Mouse (Mus musculus) liver, adult 2 months (tissue): ENCODE data around the gene Cpa5. TPM values are rescaled to one million over a fixed set of nuclear protein-coding genes. Genes with fewer than 3 reads are reported as not detected.

Source experiments
- DNase-seq: peaks from one replicate; pipeline ENCODE4 v3.0.0-alpha.2; 2011; ENCODE audit warnings: low read depth, low spot score; ENCODE audit errors: extremely low read depth
- H3K27ac ChIP-seq: fragments of 200-500 bp; replicated peaks from 2 replicates; pipeline ENCODE4 v1.5.1; 2012; ENCODE audit warnings: low read depth, mild to moderate bottlenecking, control low read depth, inconsistent platforms, low read length; ENCODE audit not compliant: insufficient read depth
- H3K27me3 ChIP-seq: fragments of 200-500 bp; 2 replicates; pipeline ENCODE4 v1.6.1; 2012; ENCODE audit warnings: mild to moderate bottlenecking, moderate library complexity, low read length, inconsistent platforms; ENCODE audit not compliant: control insufficient read depth, insufficient read depth
- H3K36me3 ChIP-seq: fragments of 200-500 bp; 2 replicates; pipeline ENCODE4 v1.6.1; 2012; ENCODE audit warnings: low read length, inconsistent platforms; ENCODE audit not compliant: control insufficient read depth, insufficient read depth
- H3K4me1 ChIP-seq: fragments of 200-500 bp; 2 replicates; pipeline ENCODE4 v1.6.1; 2011; ENCODE audit warnings: low read length; ENCODE audit not compliant: control insufficient read depth, insufficient read depth
- H3K4me3 ChIP-seq: fragments of 200-500 bp; 2 replicates; pipeline ENCODE4 v1.5.1; 2011; ENCODE audit warnings: low read depth, mild to moderate bottlenecking, control low read depth, low read length, moderate library complexity; ENCODE audit not compliant: insufficient read depth
- H3K79me2 ChIP-seq: fragments of 200-500 bp; 2 replicates; pipeline ENCODE4 v1.6.1; 2012; ENCODE audit warnings: inconsistent platforms, mild to moderate bottlenecking, low read length, moderate library complexity; ENCODE audit not compliant: control insufficient read depth, insufficient read depth
- H3K9ac ChIP-seq: fragments of 200-500 bp; 2 replicates; pipeline ENCODE4 v1.6.1; 2012; ENCODE audit warnings: low read depth, mild to moderate bottlenecking, control low read depth, inconsistent platforms, low read length
- CTCF ChIP-seq: fragments of 200-500 bp; IDR thresholded peaks from 2 replicates; pipeline ENCODE4 v1.5.1; 2011; ENCODE audit warnings: low read depth, low read length, control low read depth
- POLR2A ChIP-seq: fragments of 200-500 bp; IDR thresholded peaks from 2 replicates; pipeline ENCODE4 v1.6.1; 2011; ENCODE audit warnings: low read length, control low read depth; ENCODE audit not compliant: insufficient read depth; ENCODE audit errors: extremely low read depth
- WGBS: fragments of 180-500 bp; shearing (Covaris S2); methylation state at CpG from one replicate; pipeline ENCODE4 v1.1.7; 2018; 5-methylcytosine and 5-hydroxymethylcytosine counted together
- polyA plus RNA-seq: library from polyadenylated mRNA; depleted of rRNA; stranded (reverse); fragments of >200 nt; gene quantifications from 2 replicates; pipeline ENCODE4 v1.2.3, GENCODE M21; 2012
- total RNA-seq: library from RNA; depleted of rRNA; stranded (reverse); fragments of >200 nt; gene quantifications from 2 replicates; pipeline ENCODE4 v1.2.3, GENCODE M21; 2014

The Cpa5 gene
- total and polyA plus RNA-seq, 2 experiments = not detected

DNA sequence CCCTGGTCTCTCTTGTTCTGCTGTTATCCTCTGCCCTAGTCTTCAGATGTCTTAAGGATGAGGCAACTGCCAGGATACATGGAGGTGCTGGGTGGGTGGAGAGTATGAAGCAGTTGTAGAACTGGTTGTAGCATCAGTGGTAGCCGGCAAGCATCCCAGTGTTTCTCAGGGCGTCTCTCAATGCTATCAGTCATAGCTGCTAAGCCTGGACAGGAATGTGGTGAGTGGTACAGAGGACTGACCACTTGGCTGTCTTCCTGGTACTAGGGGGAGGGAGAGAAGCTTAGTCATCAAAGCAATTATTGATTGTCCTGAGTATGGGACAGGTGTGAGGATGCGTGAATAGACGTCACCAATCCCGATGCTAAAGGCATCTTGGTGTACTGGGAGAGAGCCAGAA, 40.8 kb upstream of the Cpa5 start:
- no peak for DNase-seq
- Histone ChIP-seq H3K9ac (no peak overlapping the region), H3K27me3 (no peaks in the 10 kb centered on the region), H3K4me3 (no peak overlapping the region), H3K4me1 (peaks cover 7% of the 10 kb centered on the region; the same call in 1 of the 2 replicates), H3K79me2 (no peaks in the 10 kb centered on the region), H3K36me3 (no peaks in the 10 kb centered on the region), H3K27ac (no peak overlapping the region)
- WGBS = 78% methylated on average over 5 of the region's 5 CpGs
- no peak for TF ChIP-seq CTCF
- TF ChIP-seq POLR2A = no peak

DNA sequence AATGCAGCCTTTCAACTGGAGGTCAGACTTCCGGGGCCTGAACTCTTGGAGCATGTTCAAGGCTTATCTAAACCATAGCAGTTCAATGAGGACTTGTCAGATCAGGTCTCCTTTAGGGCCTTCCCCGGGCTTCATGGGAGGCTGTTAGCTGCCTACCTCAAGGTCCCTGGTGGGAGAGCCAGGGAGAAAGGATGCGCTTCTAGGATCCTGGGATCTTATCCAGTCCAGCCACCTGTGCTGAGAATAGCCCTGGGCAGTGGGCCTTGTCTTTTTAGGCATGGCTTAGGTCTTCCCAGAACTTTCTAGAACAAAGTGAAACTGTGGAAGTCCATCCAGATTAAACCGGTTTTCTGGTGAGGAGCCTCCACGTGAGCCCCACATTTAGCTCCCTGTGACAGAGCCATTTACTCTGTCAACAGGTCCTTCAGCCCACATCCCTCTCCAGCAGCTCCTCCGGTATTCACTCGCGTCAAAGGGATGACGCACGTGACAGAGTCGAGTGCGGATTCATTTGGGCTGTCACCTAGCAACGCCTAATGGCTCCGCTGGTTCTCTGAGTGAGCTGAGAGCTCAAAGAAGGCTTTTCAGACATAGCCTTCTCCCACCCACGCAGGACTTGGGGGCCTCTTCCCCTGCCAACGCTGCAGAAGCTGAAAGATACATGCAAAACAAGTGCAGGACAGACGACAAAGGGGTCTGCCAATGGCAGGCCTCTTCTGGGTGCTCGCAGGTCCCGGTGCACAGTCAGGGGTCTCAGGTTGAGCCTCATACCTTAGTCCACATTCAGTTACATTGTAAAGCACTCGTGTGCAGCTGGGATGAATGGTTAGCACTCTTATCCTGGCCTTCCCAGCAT, 38.1 kb upstream of the Cpa5 start:
- no peak for DNase-seq
- H3K9ac ChIP-seq = no peak overlapping the region

GRCm38 (mm10) chr6:30573380-30573779, 37.4 kb upstream of the Cpa5 start:
- WGBS = 78% methylated on average over 5 of the region's 5 CpGs
- no peaks in the 10 kb centered on the region for H3K79me2 ChIP-seq
- TF ChIP-seq POLR2A = no peak
- no peak for TF ChIP-seq CTCF
- no peaks in the 10 kb centered on the region for H3K27me3 ChIP-seq
- no peaks in the 10 kb centered on the region for H3K36me3 ChIP-seq
- no peak overlapping the region for H3K27ac ChIP-seq
- H3K4me1 ChIP-seq = no peaks in the 10 kb centered on the region
- no peak overlapping the region for H3K4me3 ChIP-seq
- DNase-seq = no peak
- no peak overlapping the region for H3K9ac ChIP-seq

More for the DNA sequence above, 38.1 kb upstream of the Cpa5 start:
- Histone ChIP-seq H3K27ac (no peak overlapping the region), H3K79me2 (no peaks in the 10 kb centered on the region), H3K4me1 (no peaks in the 10 kb centered on the region), H3K27me3 (no peaks in the 10 kb centered on the region), H3K4me3 (no peak overlapping the region), H3K36me3 (no peaks in the 10 kb centered on the region)
- 79% methylated on average over 20 of the region's 20 CpGs for WGBS
- TF ChIP-seq CTCF = no peak
- TF ChIP-seq POLR2A = no peak

- Histone ChIP-seq H3K27ac (no peak overlapping the region), H3K79me2 (no peaks in the 10 kb centered on the region), H3K27me3 (no peaks in the 10 kb centered on the region), H3K4me1 (no peaks in the 10 kb centered on the region), H3K36me3 (no peaks in the 10 kb centered on the region), H3K9ac (no peak overlapping the region), H3K4me3 (no peak overlapping the region)
- WGBS = 100% methylated on average over 1 of the region's 1 CpGs
- TF ChIP-seq POLR2A = no peak
- TF ChIP-seq CTCF = no peak
- DNase-seq = no peak
Observed at GRCm38 (mm10) chr6:30574945-30575344, 35.9 kb upstream of the Cpa5 start.

- no peaks in the 10 kb centered on the region for H3K36me3 ChIP-seq
- no peak overlapping the region for H3K4me3 ChIP-seq
- H3K4me1 ChIP-seq = no peaks in the 10 kb centered on the region
- H3K9ac ChIP-seq = no peak overlapping the region
- no peak for DNase-seq
- no peaks in the 10 kb centered on the region for H3K27me3 ChIP-seq
- no peak for TF ChIP-seq POLR2A
- H3K79me2 ChIP-seq = no peaks in the 10 kb centered on the region
- no peak overlapping the region for H3K27ac ChIP-seq
- WGBS = 72% methylated on average over 17 of the region's 17 CpGs
Observed at GRCm38 (mm10) chr6:30576477-30577203, 34.2 kb upstream of the Cpa5 start.
